9 mouse cellular contexts compared by ENCODE assay signal in genomic region chr10:81575208-81575631, GRCm38 (mm10). TPM values are rescaled to one million over a fixed set of nuclear protein-coding genes. Genes with fewer than 3 reads are reported as not detected.
DNase-seq lines count a peak whose midpoint lies in the region; ATAC-seq and TF ChIP-seq lines count a peak whose summit lies in the region.
"Had no signal": no experiment of that assay in that cellular context is flagged by ENCODE, and none has a peak within 500 bp of the region (broad histone marks: within the 10 kb centered on the region; RNA-seq: fewer than 3 reads in every experiment).

No protein-coding gene starts in this region.

- no peak overlapping the region for H3K27ac ChIP-seq in ES-E14 (ENCODE audit: insufficient read depth, low read depth, low read length, poor library complexity, severe bottlenecking)
- no peak overlapping the region for H3K27ac ChIP-seq in embryonic facial prominence, embryonic 11.5 days (replicated peaks; ENCODE audit: low read depth, low read length)
- H3K27ac ChIP-seq in hindbrain, embryonic 11.5 days (ENCODE audit: low read depth, low read length), result no peak overlapping the region
- H3K27ac ChIP-seq in liver, embryonic 11.5 days (ENCODE audit: low read depth, low read length), result no peak overlapping the region
- no peak overlapping the region for H3K27ac ChIP-seq in olfactory bulb, adult 2 months (ENCODE audit: insufficient read depth, low read depth, low read length)

- H3K9me3 ChIP-seq in ES-E14 (ENCODE audit: control insufficient read depth, insufficient read depth, low read depth, low read length), result no peaks in the 10 kb centered on the region
- H3K9me3 ChIP-seq in embryonic facial prominence, embryonic 11.5 days (replicated peaks; ENCODE audit: control insufficient read depth, low read length), result no peaks in the 10 kb centered on the region
- no peaks in the 10 kb centered on the region for H3K9me3 ChIP-seq in hindbrain, embryonic 11.5 days (ENCODE audit: control insufficient read depth, low read length)
- H3K9me3 ChIP-seq in liver, embryonic 11.5 days (ENCODE audit: control insufficient read depth, low read length), result no peaks in the 10 kb centered on the region

- WGBS in embryonic facial prominence, embryonic 11.5 days, result under 1% methylated on average over 22 of the region's 30 CpGs
- 0% methylated on average over 30 of the region's 30 CpGs for WGBS in hindbrain, embryonic 11.5 days
- under 1% methylated on average over 30 of the region's 30 CpGs for WGBS in liver, embryonic 11.5 days
- WGBS in olfactory bulb, adult 2 months, result under 1% methylated on average over 30 of the region's 30 CpGs

- ATAC-seq in embryonic facial prominence, embryonic 11.5 days (replicated peaks; ENCODE audit: insufficient number of reproducible peaks, low FRiP score, low TSS enrichment, low read depth), result no peak
- ATAC-seq in hindbrain, embryonic 11.5 days (ENCODE audit: low FRiP score), result no peak
- ATAC-seq in liver, embryonic 11.5 days (replicated peaks; ENCODE audit: low FRiP score), result no peak
- ATAC-seq in erythroid progenitor cell, adult 5-6 weeks (replicated peaks; ENCODE audit: low FRiP score, poor library complexity, severe bottlenecking), result no peak
- ATAC-seq: Patski had no signal

- peak overlapping the region; percentile 52 to 55; a peak in 3 of 4 replicates for H3K4me3 ChIP-seq in ES-E14 (ENCODE audit: insufficient read depth in 1 of 2, low read depth in 1 of 2, low read length in 2 of 2, poor library complexity in 1 of 2, severe bottlenecking in 1 of 2)
- peak overlapping the region; percentile 46 for H3K4me3 ChIP-seq in embryonic facial prominence, embryonic 11.5 days (ENCODE audit: low read depth, low read length)
- H3K4me3 ChIP-seq in hindbrain, embryonic 11.5 days (ENCODE audit: low read depth, low read length), result peak overlapping the region; percentile 32
- peak overlapping the region; percentile 46 for H3K4me3 ChIP-seq in liver, embryonic 11.5 days (ENCODE audit: low read depth, low read length)
- H3K4me3 ChIP-seq in olfactory bulb, adult 2 months (ENCODE audit: insufficient read depth, low read depth, low read length), result peak overlapping the region; percentile 59

- in situ Hi-C loops in ES-E14 (cut with MboI; ENCODE audit: low sequenced_read_pairs in 2 of 2, unreplicated experiment in 2 of 2), result no loop called here

- no peak for TF ChIP-seq CTCF in olfactory bulb, adult 2 months (IDR thresholded peaks at IDR 0.05; ENCODE audit: insufficient read depth, low read depth, low read length)

- peaks cover 2 to 19% of the 10 kb centered on the region in 2 experiments; a peak in 2 of 4 replicates for H3K4me1 ChIP-seq in ES-E14 (ENCODE audit: control insufficient read depth in 2 of 2, insufficient read depth in 2 of 2, low read length in 2 of 2, poor library complexity in 1 of 2)
- peaks cover 20% of the 10 kb centered on the region for H3K4me1 ChIP-seq in embryonic facial prominence, embryonic 11.5 days (ENCODE audit: control insufficient read depth, insufficient read depth, low read length)
- H3K4me1 ChIP-seq in hindbrain, embryonic 11.5 days (replicated peaks; ENCODE audit: control insufficient read depth, insufficient read depth, low read length), result peaks cover 32% of the 10 kb centered on the region
- H3K4me1 ChIP-seq in liver, embryonic 11.5 days (replicated peaks; ENCODE audit: control insufficient read depth, insufficient read depth, low read length), result peaks cover 44% of the 10 kb centered on the region
- peaks cover 54% of the 10 kb centered on the region for H3K4me1 ChIP-seq in olfactory bulb, adult 2 months (ENCODE audit: control insufficient read depth, insufficient read depth, low read length)

- H3K36me3 ChIP-seq in ES-E14 (ENCODE audit: control insufficient read depth, insufficient read depth, low read length, poor library complexity, severe bottlenecking), result no peaks in the 10 kb centered on the region
- H3K36me3 ChIP-seq in embryonic facial prominence, embryonic 11.5 days (replicated peaks; ENCODE audit: control insufficient read depth, insufficient read depth, low read depth, low read length), result no peaks in the 10 kb centered on the region
- no peaks in the 10 kb centered on the region for H3K36me3 ChIP-seq in hindbrain, embryonic 11.5 days (ENCODE audit: control insufficient read depth, insufficient read depth, low read length)
- H3K36me3 ChIP-seq in liver, embryonic 11.5 days (ENCODE audit: control insufficient read depth, insufficient read depth, low read length), result no peaks in the 10 kb centered on the region

- peaks cover 17% of the 10 kb centered on the region for H3K27me3 ChIP-seq in embryonic facial prominence, embryonic 11.5 days (ENCODE audit: control insufficient read depth, insufficient read depth, low read length)
- H3K27me3 ChIP-seq in hindbrain, embryonic 11.5 days (ENCODE audit: control insufficient read depth, insufficient read depth, low read length), result peaks cover 54% of the 10 kb centered on the region
- H3K27me3 ChIP-seq in liver, embryonic 11.5 days (replicated peaks; ENCODE audit: control insufficient read depth, insufficient read depth, low read length), result peaks cover 42% of the 10 kb centered on the region
- H3K27me3 ChIP-seq: Patski had no signal

- peak; percentile 58 for DNase-seq in gastrocnemius, postnatal 10 days
- DNase-seq in gastrocnemius, adult 8-10 months (ENCODE audit: low spot score in 2 of 2), result no peak
- DNase-seq in ES-E14 (ENCODE audit: low read depth, low spot score), result no peak
- peak; percentile 55 for DNase-seq in embryonic facial prominence, embryonic 11.5 days (ENCODE audit: low spot score)
- peak; percentile 64 for DNase-seq in hindbrain, embryonic 11.5 days (ENCODE audit: low spot score)
- no peak for DNase-seq in liver, embryonic 11.5 days (ENCODE audit: low spot score)

- peak overlapping the region; percentile 32; the same call in 1 of the 2 replicates for H3K9ac ChIP-seq in ES-E14 (ENCODE audit: insufficient read depth, low read depth, low read length, poor library complexity, severe bottlenecking)
- H3K9ac ChIP-seq in embryonic facial prominence, embryonic 11.5 days (replicated peaks; ENCODE audit: low read length), result peak overlapping the region; percentile 75
- H3K9ac ChIP-seq in hindbrain, embryonic 11.5 days (ENCODE audit: low read depth, low read length), result peak overlapping the region; percentile 39
- H3K9ac ChIP-seq in liver, embryonic 11.5 days (ENCODE audit: low read depth, low read length), result peak overlapping the region; percentile 46; the same call in 1 of the 2 replicates

- peak overlapping the region; percentile 88 for H3K4me2 ChIP-seq in embryonic facial prominence, embryonic 11.5 days (ENCODE audit: low read depth, low read length)
- H3K4me2 ChIP-seq in hindbrain, embryonic 11.5 days (replicated peaks; ENCODE audit: low read depth, low read length), result peak overlapping the region; percentile 47
- H3K4me2 ChIP-seq in liver, embryonic 11.5 days, result peak overlapping the region; percentile 80

- TF ChIP-seq POLR2A in olfactory bulb, adult 2 months (IDR thresholded peaks at IDR 0.05; ENCODE audit: insufficient read depth, low read depth, low read length), result peak; percentile 49; the same call in 1 of the 2 replicates

RNA-seq across cellular contexts. Expression of gene Tle2, which starts 0.9 kb away (rescaled TPM):
- total RNA-seq in gastrocnemius, postnatal 10 days (2021), result 1 to 10 TPM; 4.4 to 9.4 TPM
- 1 to 10 TPM; 3.1 to 4.3 (median 4.0) TPM for total RNA-seq in gastrocnemius, adult 8-10 months (2022)
- total RNA-seq in ES-E14 (2012; rRNA removed), result 2.4 and 2.6 TPM in 2 replicates
- polyA plus RNA-seq in embryonic facial prominence, embryonic 11.5 days (2014; fragmentation: Nextera tagmentation; extraction: Ambion mirVana), result 14.1 and 15.3 TPM in 2 replicates
- 7.2 and 8.8 TPM in 2 replicates for polyA plus RNA-seq in hindbrain, embryonic 11.5 days (2014; fragmentation: Nextera tagmentation; extraction: Ambion mirVana)
- 5.1 and 6.9 TPM in 2 replicates for polyA plus RNA-seq in liver, embryonic 11.5 days (2014; fragmentation: Nextera tagmentation; extraction: Ambion mirVana)
- not detected in 2 replicates for polyA plus RNA-seq in olfactory bulb, adult 2 months (2012; ENCODE audit: insufficient read depth, insufficient read length, low replicate concordance, missing spikeins)
- total RNA-seq in erythroid progenitor cell, adult 5-6 weeks (2015; ENCODE audit: low replicate concordance), result not detected in 2 replicates
- not detected in 2 replicates for total RNA-seq in erythroid progenitor cell, adult 5-6 weeks (2017; ENCODE audit: low replicate concordance)

RNA-seq across cellular contexts. Expression of gene Aes, which starts 15.9 kb away (rescaled TPM):
- 100 to 1,000 TPM; 614 to 667 TPM for total RNA-seq in gastrocnemius, postnatal 10 days (2021)
- 100 to 1,000 TPM; 851 to 988 (median 920) TPM for total RNA-seq in gastrocnemius, adult 8-10 months (2022)
- total RNA-seq in ES-E14 (2012; rRNA removed), result 102 and 145 TPM in 2 replicates
- 303 and 321 TPM in 2 replicates for polyA plus RNA-seq in embryonic facial prominence, embryonic 11.5 days (2014; fragmentation: Nextera tagmentation; extraction: Ambion mirVana)
- 264 and 280 TPM in 2 replicates for polyA plus RNA-seq in hindbrain, embryonic 11.5 days (2014; fragmentation: Nextera tagmentation; extraction: Ambion mirVana)
- polyA plus RNA-seq in liver, embryonic 11.5 days (2014; fragmentation: Nextera tagmentation; extraction: Ambion mirVana), result 213 and 229 TPM in 2 replicates
- 1,500 TPM in 1 of 2 replicates, not detected in the other for polyA plus RNA-seq in olfactory bulb, adult 2 months (2012; ENCODE audit: insufficient read depth, insufficient read length, low replicate concordance, missing spikeins)
- 103 and 116 TPM in 2 replicates for total RNA-seq in erythroid progenitor cell, adult 5-6 weeks (2015; ENCODE audit: low replicate concordance)
- total RNA-seq in erythroid progenitor cell, adult 5-6 weeks (2017; ENCODE audit: low replicate concordance), result 44.2 and 47.5 TPM in 2 replicates

RNA-seq across cellular contexts. Expression of gene Tle6, which starts 25.7 kb away (rescaled TPM):
- total RNA-seq in gastrocnemius, postnatal 10 days (2021), result 1 to 10 TPM; 2.2 to 3.1 TPM
- 1 to 10 TPM; 4.1 to 6.9 (median 5.3) TPM for total RNA-seq in gastrocnemius, adult 8-10 months (2022)
- total RNA-seq in ES-E14 (2012; rRNA removed), result 17.7 and 22.0 TPM in 2 replicates
- 7.1 and 10.7 TPM in 2 replicates for polyA plus RNA-seq in embryonic facial prominence, embryonic 11.5 days (2014; fragmentation: Nextera tagmentation; extraction: Ambion mirVana)
- polyA plus RNA-seq in hindbrain, embryonic 11.5 days (2014; fragmentation: Nextera tagmentation; extraction: Ambion mirVana), result 5.1 and 7.7 TPM in 2 replicates
- 13.2 and 16.7 TPM in 2 replicates for polyA plus RNA-seq in liver, embryonic 11.5 days (2014; fragmentation: Nextera tagmentation; extraction: Ambion mirVana)
- not detected in 2 replicates for polyA plus RNA-seq in olfactory bulb, adult 2 months (2012; ENCODE audit: insufficient read depth, insufficient read length, low replicate concordance, missing spikeins)
- total RNA-seq in erythroid progenitor cell, adult 5-6 weeks (2015; ENCODE audit: low replicate concordance), result not detected in 2 replicates
- total RNA-seq in erythroid progenitor cell, adult 5-6 weeks (2017; ENCODE audit: low replicate concordance), result 4.1 TPM in 1 of 2 replicates, not detected in the other

RNA-seq across cellular contexts. Expression of gene Gna11, which starts 30.2 kb away (rescaled TPM):
- 10 to 100 TPM; 40.6 to 44.8 TPM for total RNA-seq in gastrocnemius, postnatal 10 days (2021)
- 10 to 100 TPM; 26.2 to 30.7 (median 28.4) TPM for total RNA-seq in gastrocnemius, adult 8-10 months (2022)
- total RNA-seq in ES-E14 (2012; rRNA removed), result 52.1 and 53.4 TPM in 2 replicates
- 62.0 and 68.6 TPM in 2 replicates for polyA plus RNA-seq in embryonic facial prominence, embryonic 11.5 days (2014; fragmentation: Nextera tagmentation; extraction: Ambion mirVana)
- 57.3 and 61.7 TPM in 2 replicates for polyA plus RNA-seq in hindbrain, embryonic 11.5 days (2014; fragmentation: Nextera tagmentation; extraction: Ambion mirVana)
- 46.4 and 47.0 TPM in 2 replicates for polyA plus RNA-seq in liver, embryonic 11.5 days (2014; fragmentation: Nextera tagmentation; extraction: Ambion mirVana)
- polyA plus RNA-seq in olfactory bulb, adult 2 months (2012; ENCODE audit: insufficient read depth, insufficient read length, low replicate concordance, missing spikeins), result not detected in 2 replicates
- 7.2 and 11.3 TPM in 2 replicates for total RNA-seq in erythroid progenitor cell, adult 5-6 weeks (2015; ENCODE audit: low replicate concordance)
- 8.0 and 11.0 TPM in 2 replicates for total RNA-seq in erythroid progenitor cell, adult 5-6 weeks (2017; ENCODE audit: low replicate concordance)

RNA-seq across cellular contexts. Expression of gene BC025920, which starts 30.9 kb away (rescaled TPM):
- 1 to 10 TPM; 1.6 to 1.8 TPM for total RNA-seq in gastrocnemius, postnatal 10 days (2021)
- total RNA-seq in gastrocnemius, adult 8-10 months (2022), result 1 to 10 TPM; 2.8 to 3.8 (median 3.0) TPM
- total RNA-seq in ES-E14 (2012; rRNA removed), result 2.3 and 2.5 TPM in 2 replicates
- 0.52 and 0.70 TPM in 2 replicates for polyA plus RNA-seq in embryonic facial prominence, embryonic 11.5 days (2014; fragmentation: Nextera tagmentation; extraction: Ambion mirVana)
- polyA plus RNA-seq in hindbrain, embryonic 11.5 days (2014; fragmentation: Nextera tagmentation; extraction: Ambion mirVana), result 0.77 and 1.2 TPM in 2 replicates
- 0.81 and 1.1 TPM in 2 replicates for polyA plus RNA-seq in liver, embryonic 11.5 days (2014; fragmentation: Nextera tagmentation; extraction: Ambion mirVana)
- not detected in 2 replicates for polyA plus RNA-seq in olfactory bulb, adult 2 months (2012; ENCODE audit: insufficient read depth, insufficient read length, low replicate concordance, missing spikeins)
- 2.2 TPM in 1 of 2 replicates, not detected in the other for total RNA-seq in erythroid progenitor cell, adult 5-6 weeks (2015; ENCODE audit: low replicate concordance)
- total RNA-seq in erythroid progenitor cell, adult 5-6 weeks (2017; ENCODE audit: low replicate concordance), result 1.7 and 2.4 TPM in 2 replicates

Comparison
In these comparisons a context has a peak if more than half of its experiments do, and no peak if none do; other contexts are left out.
1. DNase-seq: peak in gastrocnemius, postnatal 10 days (single experiment), embryonic facial prominence, embryonic 11.5 days (single experiment) and hindbrain, embryonic 11.5 days (single experiment); none in gastrocnemius, adult 8-10 months (0 of 2), ES-E14 (single experiment) and liver, embryonic 11.5 days (single experiment).
2. Peak in every context shown above with its lines, with median percentiles within 50 percentile points of each other: H3K4me3 ChIP-seq, H3K9ac ChIP-seq and H3K4me2 ChIP-seq.